Mouse (Mus musculus) testis, postnatal 14 days (tissue): ENCODE data around the gene Galk1.
"Not testable (repeated sequence)": the region's sequence is repeated elsewhere in the genome, so short reads cannot be mapped to it uniquely, and the experiment has no call there.

Experiments used
- DNase-seq: peaks from one replicate; pipeline ENCODE4 v3.0.0; 2021; ENCODE audit warnings: low spot score

Galk1 gene

DNA sequence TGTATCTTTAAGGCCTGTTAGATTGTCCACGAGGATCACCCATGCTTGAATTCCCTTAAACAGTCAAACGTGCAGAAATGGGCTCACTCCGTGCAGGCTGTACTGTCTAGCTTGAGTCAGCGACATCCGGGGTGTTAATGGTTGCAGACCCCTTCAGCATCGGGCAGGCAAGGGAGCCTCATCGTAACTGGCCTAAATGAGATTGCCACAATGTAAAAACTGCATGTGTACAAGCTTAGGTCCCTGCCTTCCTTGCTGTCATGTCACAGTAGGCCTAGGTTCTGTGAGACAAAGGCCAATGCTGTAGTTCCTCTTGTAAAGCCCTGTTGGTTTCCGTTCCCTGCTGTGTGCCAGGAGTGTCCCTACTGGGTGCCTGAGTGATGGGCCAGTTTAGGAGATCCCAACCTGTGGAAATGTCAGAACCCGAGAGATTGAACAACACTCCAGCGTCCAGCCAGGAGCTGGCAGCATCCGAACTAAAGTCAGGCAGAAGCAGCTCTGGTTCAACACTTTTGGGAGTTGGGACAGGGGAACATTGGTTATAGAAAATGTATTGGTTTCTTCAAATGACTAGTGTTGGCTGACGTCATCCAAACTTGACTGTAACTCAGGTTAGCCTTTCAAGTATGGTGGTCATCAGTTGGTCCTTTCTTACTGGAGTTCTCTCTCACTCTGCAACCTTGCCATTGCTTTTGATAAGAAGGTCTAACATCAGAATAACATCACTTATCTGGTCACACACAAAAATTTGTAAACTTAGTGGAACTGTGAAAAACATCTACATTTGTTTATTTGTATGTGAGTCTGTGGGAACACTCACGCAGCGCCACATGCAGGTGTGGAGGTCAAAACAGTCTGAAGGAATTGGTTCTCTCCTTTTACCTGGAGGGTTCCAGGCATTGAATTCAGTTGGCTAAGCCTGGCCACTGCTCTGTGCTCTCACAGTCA, 18.7 kb upstream of the Galk1 start:
- peak; percentile 42 for DNase-seq

DNA sequence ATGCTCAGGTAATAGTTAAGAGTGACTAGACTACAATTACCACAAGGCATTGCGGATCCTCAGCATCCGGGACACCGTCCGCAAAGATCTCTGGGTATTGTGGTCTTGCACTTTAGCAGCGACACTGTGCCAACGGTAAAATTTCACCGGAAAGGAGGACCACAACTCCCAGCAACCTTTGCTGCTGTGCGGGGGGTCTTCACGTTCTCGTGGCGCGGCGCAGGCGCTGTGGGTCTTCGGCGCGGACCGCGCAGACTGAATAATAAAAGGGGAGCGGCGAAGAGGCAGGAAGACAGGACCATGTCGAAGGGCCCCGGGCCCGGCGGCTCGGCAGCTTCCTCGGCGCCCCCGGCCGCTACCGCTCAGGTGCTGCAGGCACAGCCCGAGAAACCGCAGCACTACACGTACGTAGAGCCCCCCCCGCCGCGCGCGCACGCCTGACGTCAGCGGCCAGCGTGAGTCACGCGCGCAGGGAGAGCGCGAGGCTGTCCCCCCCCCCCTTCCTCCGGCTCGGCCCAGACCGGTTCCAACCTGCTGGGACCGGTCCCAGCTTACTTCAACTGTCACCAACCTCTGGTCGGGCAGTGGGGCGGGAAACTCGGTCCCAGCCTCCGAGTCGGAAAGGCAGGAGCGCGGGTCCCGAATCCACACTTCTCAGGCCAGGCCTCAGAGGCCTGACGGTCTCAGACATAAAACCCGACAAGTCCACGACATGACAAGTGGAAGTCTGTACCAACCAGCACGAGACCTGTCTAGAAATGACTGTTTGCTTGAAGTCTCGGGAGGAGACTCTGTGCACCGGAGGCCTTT, 17.8 kb upstream of the Galk1 start, which contains the start of gene Unk:
Gene Unk, plus strand, starts transcription at position 235 of the 810 bp plus-strand sequence.
- peak; percentile 98 for DNase-seq

DNA sequence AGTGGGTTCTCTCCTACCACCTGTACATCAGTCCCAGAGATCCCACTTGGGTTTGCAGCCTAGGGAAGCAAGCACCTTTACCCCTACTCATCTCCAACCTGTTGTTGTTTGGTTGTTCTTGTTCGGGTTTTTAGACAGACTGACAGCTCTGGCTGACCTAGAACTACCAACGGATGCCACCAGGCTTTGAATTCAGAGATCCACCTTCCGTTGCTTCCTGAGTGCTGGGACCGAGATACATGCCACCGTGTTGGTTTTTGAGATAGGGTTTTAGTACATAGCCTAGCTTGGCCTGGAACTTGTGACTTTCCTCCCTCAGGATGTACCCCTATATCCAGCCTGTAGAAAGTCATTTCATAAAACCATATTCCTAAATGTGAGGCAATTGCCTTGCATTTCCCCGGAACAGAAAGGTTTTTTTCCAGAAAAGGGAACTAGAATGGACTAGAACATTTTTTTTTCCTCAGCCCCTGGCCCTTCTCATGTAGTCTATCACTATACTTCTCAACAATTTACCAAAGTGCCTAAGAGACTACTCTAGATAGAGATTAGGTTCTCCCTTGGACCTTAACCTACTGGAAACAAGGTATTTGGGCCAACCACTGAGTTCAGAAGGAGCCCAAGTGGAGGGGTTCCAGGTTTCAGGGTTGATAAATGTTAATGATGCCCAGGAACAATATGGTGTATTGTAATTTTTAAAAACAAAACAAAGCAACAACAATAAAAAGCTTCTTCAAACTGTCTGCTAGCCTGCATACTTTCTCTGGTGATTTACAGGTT, 16.8 kb upstream of the Galk1 start:
- DNase-seq, result no peak

DNA sequence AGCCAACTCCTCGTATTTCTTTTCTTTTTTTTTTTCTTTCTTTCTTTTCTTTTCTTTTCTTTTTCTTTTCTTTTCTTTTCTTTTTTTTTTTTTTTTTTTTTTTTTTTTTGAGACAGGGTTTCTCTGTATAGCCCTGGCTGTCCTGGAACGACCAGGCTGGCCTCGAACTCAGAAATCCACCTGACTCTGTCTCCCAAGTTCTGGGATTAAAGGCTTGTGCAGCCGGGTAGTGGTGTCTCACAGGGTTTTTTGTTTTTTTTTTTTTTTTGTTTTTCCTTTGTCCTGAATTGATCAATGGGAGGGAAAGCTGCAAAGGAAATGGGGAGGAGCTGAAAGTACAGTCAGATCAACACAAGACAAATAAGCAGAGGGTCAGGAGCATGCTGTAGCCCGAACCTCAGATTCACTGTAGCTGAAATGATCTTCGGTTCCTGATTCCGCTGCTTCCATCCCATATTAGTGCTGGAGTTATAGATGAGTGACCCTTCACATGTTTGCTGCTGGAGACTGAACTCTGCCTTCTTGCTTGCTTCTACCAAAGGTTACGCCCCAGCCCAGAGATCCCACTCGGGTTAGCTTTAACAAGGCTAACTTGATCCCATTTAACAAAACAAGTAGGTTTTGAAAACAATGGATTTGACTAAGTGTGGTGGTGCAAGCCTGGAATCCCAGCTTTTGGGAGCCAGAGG, 15.8 kb upstream of the Galk1 start:
- DNase-seq, result no peak

DNA sequence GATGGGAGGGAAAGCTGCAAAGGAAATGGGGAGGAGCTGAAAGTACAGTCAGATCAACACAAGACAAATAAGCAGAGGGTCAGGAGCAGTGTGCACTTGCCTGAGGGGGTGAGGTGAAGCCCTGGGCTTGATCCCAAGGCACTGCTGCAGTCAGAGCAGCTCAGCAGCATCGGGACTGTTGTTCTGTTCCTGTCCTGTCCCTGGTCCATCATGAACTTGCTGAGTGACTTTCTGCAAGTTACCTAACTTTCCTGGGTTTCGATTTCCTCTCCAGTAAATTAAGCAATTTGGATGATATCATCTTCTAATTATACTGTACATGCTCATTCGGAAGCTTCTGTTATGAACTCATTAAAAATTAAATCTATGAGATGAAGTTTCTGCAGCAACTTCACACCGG, 15.2 kb upstream of the Galk1 start, which contains the start of gene H3f3b:
Gene H3f3b, minus strand, starts transcription at position 207 of the 400 bp plus-strand sequence.
- DNase-seq, result no peak

DNA sequence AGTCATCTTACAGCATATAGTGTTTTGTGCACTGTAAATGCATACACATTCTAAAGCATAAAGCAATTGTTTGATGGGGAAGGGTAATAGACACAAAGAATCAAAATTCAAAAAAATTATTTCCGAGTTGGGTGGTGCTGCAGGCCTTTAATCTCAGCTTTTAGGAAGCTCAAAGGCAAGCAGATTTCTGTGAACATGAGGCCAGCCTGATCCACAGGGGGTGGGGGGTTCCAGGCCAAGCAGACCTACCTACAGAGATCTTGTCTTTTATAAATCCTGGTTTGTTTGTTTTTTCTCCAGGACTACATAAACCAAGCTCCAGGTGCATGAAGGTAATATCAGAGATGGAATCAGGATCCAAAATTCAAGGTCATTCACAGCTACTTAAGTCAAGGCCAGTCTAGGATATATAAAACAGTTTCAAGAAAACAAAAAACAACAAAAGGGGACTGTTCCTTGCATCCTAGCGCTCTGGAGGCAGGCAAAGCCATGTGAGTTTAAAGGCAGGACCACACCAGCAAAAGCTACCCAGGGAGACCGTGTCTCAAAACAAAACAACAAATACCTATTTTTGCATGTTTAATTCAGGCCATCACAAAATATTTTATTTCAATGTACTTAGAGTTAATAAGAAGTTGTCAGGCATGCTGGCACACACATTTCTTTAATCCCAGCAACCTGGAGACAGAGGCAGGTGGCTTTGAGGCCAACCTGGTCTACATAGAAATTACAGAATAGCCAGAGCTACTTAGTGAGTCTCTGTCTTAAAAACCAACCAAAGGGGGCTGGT, 12.7 kb upstream of the Galk1 start:
- no peak for DNase-seq

DNA sequence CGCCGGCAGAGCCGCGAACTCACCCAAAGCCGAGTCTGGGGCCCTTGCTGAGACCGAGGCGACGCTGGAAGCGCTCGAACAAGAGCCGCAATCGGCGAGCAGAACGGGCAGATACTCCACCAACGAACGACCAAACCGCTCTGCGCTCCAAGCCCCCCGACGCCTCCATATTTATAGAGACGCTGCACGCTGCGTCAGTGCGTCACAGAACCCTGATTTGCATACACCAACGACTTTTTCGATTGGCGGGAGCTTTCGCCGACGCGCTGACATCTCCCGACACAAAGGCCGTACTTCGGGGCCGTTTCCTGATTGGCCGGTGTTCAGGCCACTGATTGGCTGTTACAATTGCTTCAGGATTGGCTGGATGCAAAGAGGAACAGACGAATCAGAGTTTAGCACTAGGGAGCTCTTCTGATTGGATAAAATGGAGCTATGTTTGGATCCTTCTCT, 11.9 kb upstream of the Galk1 start:
- peak; percentile 98 for DNase-seq

DNA sequence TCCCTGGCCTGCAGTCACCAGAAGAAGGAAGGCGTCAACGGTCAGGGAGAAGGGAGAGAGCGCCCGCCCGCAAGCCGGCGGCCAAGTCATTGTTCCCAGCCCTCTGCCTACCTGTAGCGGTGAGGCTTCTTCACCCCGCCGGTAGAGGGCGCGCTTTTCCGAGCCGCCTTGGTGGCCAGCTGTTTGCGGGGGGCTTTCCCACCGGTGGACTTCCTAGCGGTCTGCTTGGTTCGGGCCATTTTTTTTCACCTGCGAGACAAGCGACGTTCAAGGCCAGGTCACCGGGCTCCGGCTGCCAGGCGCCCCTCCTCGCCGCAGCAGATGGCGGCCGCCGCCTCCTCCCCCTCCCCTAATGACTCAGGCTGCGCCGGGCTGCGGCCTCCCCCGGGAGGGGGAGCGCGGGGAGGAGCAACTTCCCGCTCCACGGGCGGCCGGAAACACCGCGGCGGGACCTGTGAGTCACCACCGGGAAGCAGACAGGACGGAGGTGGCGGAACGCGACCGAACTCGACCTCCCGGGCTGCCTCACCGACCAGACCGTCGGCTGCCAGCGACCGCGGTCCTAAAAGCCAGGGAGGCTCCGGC, 11.3 kb upstream of the Galk1 start:
- DNase-seq, result no peak

DNA sequence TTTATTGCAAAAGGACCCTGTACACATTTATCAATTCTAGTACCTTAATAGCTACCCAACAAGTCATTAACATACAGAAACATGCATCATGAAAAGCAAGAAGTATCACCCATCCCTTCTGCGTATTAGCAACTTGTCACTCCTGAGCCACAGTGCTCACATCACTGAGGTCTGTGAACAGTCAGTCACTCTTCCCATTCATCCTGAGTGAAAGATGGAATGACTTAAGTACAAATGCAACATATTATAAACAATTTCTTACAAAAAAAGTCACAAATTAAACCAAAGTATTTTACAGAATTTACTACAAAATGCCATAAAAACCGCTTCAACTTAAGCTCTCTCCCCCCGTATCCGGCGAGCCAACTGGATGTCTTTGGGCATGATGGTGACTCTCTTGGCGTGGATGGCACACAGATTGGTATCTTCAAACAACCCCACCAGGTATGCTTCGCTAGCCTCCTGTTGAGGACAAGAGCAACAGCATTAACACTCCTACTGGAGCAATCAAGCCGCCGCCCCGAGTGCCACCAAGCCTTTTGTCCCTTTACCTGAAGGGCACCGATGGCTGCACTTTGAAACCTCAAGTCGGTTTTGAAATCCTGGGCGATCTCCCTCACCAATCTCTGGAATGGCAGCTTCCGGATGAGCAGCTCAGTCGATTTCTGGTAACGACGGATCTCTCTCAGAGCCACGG, 10.7 kb upstream of the Galk1 start:
- not testable (repeated sequence) for DNase-seq

DNA sequence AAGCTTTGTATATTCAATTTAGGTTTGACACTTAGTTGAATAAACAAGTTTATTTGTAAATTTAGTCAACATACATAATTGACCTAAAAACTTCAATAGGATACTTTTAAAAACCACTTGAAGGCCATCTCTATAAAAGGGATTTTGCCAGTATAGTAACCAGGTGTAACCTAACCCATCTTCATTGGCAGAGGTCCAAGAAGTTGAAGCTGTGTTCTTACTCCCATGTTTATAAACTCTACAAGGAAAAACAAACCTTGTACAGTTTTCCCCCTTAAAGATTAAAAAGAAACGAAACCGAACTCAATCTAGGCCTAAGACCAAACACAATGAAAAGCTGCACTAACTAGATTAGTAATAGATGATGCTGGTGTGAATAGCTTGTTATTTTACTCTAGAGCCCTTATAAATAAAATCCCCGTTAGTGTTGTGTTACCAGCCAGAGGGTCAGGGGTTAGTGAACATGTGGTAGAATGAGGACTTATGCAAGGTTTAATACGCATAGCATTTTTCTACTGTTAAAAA, 9.8 kb upstream of the Galk1 start:
- DNase-seq, result no peak

DNA sequence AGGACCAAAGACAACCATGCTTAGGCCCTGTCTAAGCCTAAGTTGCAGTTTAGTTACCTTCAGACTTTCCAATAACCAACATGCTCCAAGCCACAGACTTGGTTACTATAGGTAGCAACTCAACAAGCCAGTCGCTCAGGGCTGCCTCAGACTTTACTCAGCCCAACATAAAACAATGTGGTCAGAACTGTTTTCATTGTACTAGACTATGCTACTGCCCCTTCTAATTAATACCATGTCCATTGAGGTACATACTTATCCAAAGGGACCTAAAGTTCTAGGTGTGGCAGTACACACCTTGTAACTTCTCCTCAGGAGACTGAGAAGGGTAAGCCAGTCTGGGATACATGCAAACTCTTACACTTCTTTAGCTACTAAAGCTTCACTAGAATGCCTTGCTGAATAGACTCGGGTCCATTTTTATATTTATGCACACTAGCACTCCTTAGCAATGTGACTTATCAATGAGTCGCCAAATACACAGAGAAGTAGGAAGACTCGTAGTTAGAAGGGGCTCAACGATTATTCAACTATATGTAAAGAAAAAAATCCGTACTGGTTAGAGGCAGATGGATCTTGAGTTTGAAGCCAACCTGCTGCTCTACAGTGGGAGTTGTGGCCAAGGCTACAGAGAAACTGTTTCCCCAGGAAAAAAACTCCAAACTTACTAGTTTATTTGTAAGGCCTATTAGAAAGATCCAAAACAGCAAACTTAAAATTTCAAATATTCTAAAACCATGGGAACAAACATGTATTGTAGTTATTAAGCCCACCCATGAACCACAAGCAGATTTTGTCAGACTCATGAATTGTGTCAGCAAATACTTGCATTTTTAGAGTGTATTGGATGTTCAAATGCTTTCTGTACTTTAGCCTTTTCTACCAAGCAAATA, 9.1 kb upstream of the Galk1 start:
- DNase-seq, result no peak

DNA sequence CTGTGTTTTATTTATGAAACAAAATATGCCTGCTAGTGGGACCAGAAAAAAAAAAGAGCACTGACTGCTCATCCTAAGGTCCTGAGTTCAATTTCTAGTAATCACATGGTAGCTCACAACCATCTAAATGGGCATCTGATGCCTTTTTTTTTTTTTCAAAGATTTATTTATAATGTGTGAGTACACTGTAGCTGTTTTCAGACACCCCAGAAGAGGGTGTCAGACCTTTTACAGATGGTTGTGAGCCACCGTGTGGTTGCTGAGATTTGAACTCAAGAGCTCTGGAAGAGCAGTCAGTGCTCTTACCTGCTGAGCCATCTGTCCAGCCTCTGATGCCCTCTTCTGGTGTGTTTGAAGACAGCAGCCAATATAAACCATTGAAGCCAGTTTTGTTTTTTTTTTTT, 8.0 kb upstream of the Galk1 start:
- no peak for DNase-seq

DNA sequence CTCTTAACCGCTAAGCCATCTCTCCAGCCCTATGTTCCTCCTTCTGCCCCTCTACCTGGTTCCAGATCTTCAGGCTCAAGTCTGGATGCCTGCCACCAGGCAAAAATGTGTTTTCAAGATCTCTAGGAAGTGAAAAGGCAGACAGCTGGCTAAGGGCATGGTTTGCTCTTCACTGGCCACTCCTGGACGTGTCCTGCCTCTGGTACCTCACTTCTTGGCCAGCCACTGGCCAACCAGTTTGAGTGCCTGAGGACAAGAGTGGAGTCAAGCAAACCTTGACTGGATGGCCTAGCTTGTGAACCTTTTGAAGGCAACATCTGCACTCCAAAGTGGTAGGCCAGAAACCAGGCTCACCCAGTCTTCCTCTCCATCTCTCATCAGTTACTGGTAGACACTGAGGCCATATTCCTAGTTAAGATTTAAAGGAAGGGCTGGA, 7.5 kb upstream of the Galk1 start:
- DNase-seq, result no peak

DNA sequence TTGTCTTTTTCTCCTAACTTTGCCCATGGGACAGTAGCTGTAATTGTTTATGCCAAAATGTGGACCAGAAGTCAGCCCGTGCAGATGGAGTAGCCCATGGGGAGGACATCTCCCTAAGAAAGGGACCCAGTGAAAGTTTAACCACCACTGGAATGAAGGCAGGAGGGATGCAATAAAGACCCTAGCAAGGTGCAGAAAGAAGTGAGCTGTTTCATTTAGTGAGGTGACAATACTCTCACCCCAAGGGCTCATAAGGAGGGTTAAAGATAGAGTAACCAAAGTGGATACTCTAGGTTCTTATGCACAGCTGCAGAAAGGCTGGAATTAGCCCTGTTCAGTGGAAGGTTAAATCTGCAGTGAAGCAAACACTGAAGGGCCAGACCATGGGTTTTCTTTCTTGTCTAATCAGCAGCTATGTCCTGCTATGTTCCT, 6.9 kb upstream of the Galk1 start:
- no peak for DNase-seq

DNA sequence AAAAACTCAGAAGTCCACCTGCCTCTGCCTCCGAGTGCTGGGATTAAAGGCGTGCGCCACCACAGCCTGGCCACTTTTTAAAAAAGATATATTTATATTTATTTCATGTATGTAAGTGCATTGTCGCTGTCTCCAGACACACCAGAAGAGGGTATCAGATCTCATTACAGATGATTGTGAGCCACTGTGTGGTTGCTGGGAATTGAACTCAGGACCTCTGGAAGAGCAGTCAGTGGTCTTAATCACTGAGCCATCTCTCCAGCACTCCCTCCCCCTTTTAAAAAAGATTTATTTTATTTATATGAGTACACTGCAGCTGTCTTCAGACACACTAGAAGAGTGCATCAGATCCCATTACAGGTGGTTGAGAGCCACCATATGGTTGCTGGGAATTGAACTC, 6.3 kb upstream of the Galk1 start:
- not testable (repeated sequence) for DNase-seq

DNA sequence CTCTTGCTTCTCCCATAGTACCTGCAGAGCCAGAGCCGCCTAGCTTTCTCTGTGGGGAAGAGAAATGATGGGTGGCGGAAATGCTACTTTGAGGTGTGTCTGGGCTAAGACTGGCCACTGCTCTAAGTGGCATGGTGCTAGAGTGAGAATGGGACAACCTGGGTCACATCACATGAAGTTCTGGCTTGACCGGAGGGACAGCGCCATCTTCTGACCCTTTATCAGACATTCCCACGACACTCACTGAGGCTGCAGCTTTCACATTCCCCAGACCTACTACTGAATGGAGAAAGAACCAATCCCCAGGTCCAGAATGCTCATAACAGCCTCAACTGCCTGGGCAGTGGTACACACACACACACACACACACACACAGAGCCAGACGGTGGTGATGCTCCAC, 5.6 kb upstream of the Galk1 start:
- DNase-seq, result no peak

DNA sequence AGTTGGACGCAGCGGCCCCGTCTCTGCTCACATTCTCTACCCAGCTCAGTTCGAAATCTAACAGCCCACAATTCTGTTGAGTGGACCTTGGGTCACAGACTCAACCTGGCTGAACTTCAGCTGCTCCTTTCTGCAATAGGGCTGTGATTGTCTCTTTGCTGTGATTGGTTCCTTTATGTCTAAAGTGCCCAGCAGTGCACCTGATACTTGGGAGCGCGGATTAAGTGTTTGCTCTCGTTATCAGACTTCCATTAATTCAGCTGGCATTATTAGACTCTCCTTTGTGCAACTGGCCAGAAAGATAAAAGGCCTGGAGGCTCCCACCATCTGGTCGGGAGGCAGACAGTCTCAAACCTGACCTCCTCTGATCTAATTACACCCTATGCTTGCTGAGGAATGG, 2.3 kb upstream of the Galk1 start:
- DNase-seq, result no peak
